Mouse (Mus musculus): ENCODE data around the gene Scrg1. TPM values are rescaled to one million over a fixed set of nuclear protein-coding genes. Genes with fewer than 3 reads are reported as not detected.
"Not testable (repeated sequence)": the region's sequence is repeated elsewhere in the genome, so short reads cannot be mapped to it uniquely, and the experiment has no call there.

The Scrg1 gene
- polyA plus RNA-seq, 1 experiment, result not detected

DNA sequence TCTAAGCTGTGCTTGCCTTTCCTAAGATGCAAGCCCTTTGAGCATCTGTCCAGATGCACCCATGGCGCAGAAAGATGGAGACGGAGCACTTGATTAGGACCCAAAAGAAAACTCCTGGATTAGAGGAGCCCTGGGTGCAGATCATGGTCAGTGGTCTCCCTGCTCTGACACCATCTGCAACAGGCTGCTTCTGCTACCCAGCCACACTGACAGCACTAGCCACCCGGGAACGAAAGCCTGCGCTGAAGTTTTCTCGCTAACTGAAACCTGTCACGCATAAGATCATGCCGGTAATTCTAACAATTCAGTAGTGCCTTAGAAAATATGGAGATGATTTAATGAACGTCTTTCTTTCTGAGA lies 19.3 kb upstream of the Scrg1 start:
- H3K27ac ChIP-seq (replicated peaks; ENCODE audit: low read depth, low read length), result no peak overlapping the region
- H3K4me3 ChIP-seq (ENCODE audit: insufficient read depth, low read depth, low read length), result no peak overlapping the region
- no peaks in the 10 kb centered on the region for H3K4me1 ChIP-seq (ENCODE audit: control insufficient read depth, insufficient read depth, insufficient read length, low read length)

DNA sequence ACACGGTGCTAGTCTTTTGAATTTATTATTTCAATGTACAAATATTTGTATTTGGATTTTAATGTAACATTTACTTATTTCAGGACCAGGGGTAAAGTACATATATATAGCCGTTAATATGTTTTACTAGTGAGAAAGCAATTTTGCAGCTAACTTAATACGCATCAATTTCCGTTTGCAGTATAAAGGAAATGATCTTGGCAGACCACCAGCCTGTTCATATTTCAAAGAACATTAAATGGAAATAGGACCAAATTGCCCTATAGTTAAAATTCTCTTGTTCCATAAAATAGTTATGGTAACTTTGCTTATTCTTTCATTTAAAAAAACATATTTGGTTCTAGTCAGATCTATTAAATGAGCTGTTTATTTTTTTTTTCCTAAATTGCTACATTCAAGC lies 14.6 kb upstream of the Scrg1 start:
- H3K27ac ChIP-seq (replicated peaks; ENCODE audit: low read depth, low read length), result no peak overlapping the region
- no peaks in the 10 kb centered on the region for H3K4me1 ChIP-seq (ENCODE audit: control insufficient read depth, insufficient read depth, insufficient read length, low read length)

DNA sequence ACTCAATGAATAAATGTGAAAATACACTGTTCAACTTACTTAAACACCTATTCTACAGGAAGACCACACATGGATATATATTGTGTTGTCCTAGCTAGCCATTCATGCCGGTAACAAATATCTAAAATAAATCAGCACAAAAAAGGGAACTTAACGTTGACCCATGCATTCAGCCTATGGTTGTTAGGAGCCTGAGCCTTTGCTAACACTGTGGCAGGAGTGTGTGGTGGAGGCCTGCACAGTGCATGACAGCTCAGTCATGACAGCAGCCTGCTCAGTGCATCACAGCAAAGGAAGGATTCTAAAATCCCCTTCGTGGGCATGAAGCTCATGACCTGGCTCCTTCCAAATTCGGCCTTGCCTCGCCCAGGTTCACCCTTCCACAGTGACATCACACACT lies 14.2 kb upstream of the Scrg1 start:
- Histone ChIP-seq H3K4me3 (ENCODE audit: insufficient read depth, low read depth, low read length) (no peak overlapping the region), H3K27ac (replicated peaks; ENCODE audit: low read depth, low read length) (no peak overlapping the region), H3K4me1 (ENCODE audit: control insufficient read depth, insufficient read depth, insufficient read length, low read length) (no peaks in the 10 kb centered on the region)

More for the DNA sequence above, 14.6 kb upstream of the Scrg1 start:
- H3K4me3 ChIP-seq (ENCODE audit: insufficient read depth, low read depth, low read length), result no peak overlapping the region

DNA sequence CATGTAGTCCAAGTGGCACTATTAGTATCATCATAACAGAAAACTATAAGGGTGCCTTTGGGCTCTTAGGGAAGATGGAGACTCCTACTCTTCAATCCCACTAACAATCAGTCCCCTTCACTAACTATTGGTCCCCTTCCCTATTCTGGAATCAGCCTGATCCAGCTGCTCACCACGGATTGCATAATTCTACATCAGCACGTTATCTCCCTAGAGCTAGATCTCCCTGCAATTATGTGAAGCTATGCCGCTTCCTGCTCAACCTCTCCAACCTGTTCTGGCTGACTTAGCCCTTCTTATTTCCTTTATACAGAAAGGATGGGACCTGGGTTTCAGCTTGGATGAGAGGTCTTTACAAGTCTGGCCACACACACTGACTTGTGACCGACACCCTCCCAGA lies 12.4 kb upstream of the Scrg1 start:
- H3K4me1 ChIP-seq (ENCODE audit: control insufficient read depth, insufficient read depth, insufficient read length, low read length), result no peaks in the 10 kb centered on the region
- no peak overlapping the region for H3K27ac ChIP-seq (replicated peaks; ENCODE audit: low read depth, low read length)
- H3K4me3 ChIP-seq (ENCODE audit: insufficient read depth, low read depth, low read length), result no peak overlapping the region

DNA sequence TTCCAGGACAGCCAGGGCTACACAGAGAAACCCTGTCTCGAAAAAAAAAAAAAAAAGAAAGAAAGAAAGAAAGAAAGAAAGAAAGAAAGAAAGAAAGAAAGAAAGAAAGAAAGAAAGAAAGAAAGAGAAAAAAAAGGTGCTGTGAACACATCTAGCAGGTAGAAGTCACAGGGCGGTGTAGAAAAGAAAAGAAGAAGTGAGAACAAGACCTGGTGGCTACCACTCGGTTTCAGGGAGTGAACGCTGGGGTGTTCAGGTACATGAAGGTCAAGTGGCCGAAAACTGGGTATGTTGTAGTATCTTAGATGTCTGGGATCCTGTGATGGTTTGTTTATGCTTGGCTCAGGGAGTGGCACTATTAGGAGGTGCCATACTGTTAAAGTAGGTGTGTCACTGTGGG lies 9.8 kb upstream of the Scrg1 start:
- not testable (repeated sequence) for H3K4me1 ChIP-seq (ENCODE audit: control insufficient read depth, insufficient read depth, insufficient read length, low read length); H3K4me3 ChIP-seq (ENCODE audit: insufficient read depth, low read depth, low read length); H3K27ac ChIP-seq (replicated peaks; ENCODE audit: low read depth, low read length)

DNA sequence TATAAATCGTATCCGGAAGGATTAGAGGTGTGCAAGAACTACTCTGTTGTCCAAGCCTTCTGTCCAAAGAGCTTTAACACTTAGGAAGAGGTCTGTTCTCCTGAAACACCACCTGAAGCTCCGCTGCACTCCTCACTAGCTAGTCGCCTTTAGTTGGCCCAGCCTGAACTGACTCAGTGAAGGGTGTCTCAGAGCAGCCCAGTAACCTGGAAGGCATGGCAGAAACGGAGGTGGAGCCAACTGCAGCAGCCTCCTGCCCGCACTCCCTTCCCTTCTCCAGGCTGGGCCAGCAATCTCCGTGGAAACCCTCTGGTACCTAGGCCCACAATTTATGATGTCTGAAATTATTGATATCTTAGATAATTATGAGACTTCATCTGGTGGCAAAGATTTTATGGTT lies 5.0 kb upstream of the Scrg1 start:
- Histone ChIP-seq H3K27ac (replicated peaks; ENCODE audit: low read depth, low read length) (no peak overlapping the region), H3K4me1 (ENCODE audit: control insufficient read depth, insufficient read depth, insufficient read length, low read length) (no peaks in the 10 kb centered on the region), H3K4me3 (ENCODE audit: insufficient read depth, low read depth, low read length) (no peak overlapping the region)

DNA sequence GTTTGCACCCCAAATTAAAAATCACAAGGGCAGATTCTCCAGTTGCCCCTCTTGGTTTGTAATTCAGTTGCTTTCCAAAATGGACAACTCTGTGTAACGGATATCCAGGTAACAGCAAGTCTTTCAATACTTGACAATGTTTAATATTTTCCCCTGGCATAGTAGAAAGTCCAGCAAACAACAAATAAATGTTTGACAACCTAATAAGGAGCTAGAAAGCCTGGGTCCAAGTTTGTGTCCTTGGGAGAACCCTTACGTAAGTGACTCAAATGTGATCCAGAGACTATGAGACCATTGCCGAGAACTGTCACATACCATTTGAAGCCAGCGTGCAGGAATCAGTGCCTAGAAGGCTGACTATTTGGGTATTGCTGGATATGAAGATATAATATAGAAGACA lies 3.8 kb upstream of the Scrg1 start:
- no peak overlapping the region for H3K27ac ChIP-seq (replicated peaks; ENCODE audit: low read depth, low read length)
- no peaks in the 10 kb centered on the region for H3K4me1 ChIP-seq (ENCODE audit: control insufficient read depth, insufficient read depth, insufficient read length, low read length)
- no peak overlapping the region for H3K4me3 ChIP-seq (ENCODE audit: insufficient read depth, low read depth, low read length)

DNA sequence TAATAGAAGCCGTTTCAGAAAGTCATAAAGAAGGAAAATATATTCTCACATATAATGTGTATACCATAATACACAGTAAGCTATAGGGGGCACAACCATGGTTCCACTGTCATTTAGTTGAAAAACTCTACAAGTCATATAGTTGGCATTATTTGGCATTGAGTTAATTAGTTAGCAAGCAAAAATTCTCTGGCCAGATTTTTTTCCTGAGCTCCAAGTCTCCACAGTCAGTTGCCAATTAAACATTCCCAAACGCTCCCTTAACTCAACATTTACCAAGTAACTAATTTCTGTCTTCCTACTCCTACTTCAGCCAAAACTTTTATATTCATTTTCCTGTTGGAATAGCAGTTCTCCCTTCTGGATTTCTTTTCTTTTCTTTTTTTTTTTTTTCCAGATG lies 2.4 kb upstream of the Scrg1 start:
- no peaks in the 10 kb centered on the region for H3K4me1 ChIP-seq (ENCODE audit: control insufficient read depth, insufficient read depth, insufficient read length, low read length)
- no peak overlapping the region for H3K27ac ChIP-seq (replicated peaks; ENCODE audit: low read depth, low read length)

DNA sequence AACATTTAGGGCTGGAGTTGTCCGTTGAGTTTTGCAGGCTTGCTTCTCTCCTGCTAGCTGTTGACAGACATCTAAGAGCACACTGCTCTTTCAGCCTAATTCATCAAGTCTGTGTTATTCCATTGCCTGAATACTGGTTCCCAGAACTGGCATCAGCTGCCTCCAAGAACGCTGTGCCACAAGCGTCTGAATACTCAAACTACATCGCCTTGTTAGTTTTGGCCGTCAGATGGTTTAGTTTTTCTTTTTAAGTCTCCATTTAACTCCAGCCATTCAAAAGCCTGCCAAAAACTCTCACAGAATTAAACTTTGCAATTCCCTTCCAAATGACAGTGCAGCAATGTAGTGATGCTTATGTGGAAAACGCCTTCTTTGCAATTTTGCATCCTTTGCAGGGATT lies 1.4 kb downstream of the Scrg1 start:
- Histone ChIP-seq H3K4me3 (ENCODE audit: insufficient read depth, low read depth, low read length) (no peak overlapping the region), H3K4me1 (ENCODE audit: control insufficient read depth, insufficient read depth, insufficient read length, low read length) (no peaks in the 10 kb centered on the region), H3K27ac (replicated peaks; ENCODE audit: low read depth, low read length) (no peak overlapping the region)

More for the DNA sequence above, 2.4 kb upstream of the Scrg1 start:
- no peak overlapping the region for H3K4me3 ChIP-seq (ENCODE audit: insufficient read depth, low read depth, low read length)

DNA sequence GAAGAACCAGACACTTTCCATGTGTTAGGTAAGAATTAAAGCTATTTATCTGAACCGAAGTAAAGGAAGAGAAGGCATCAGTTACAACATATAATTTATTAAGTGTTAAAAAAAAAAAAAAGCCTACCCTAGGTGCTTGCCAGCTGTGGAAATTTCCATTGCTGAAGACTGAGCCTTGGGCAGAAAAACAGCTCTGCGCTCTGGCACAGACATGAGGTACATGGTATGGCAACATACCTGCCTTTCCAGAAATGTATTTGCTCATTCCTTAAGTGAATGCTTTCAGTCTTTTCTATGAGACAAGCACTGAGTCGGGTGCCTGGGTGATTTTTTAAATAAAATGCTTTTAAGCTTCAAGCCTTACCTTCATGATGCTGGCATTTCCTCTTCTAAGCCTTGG lies 2.2 kb downstream of the Scrg1 start:
- Histone ChIP-seq H3K4me3 (ENCODE audit: insufficient read depth, low read depth, low read length) (no peak overlapping the region), H3K4me1 (ENCODE audit: control insufficient read depth, insufficient read depth, insufficient read length, low read length) (no peaks in the 10 kb centered on the region), H3K27ac (replicated peaks; ENCODE audit: low read depth, low read length) (no peak overlapping the region)

DNA sequence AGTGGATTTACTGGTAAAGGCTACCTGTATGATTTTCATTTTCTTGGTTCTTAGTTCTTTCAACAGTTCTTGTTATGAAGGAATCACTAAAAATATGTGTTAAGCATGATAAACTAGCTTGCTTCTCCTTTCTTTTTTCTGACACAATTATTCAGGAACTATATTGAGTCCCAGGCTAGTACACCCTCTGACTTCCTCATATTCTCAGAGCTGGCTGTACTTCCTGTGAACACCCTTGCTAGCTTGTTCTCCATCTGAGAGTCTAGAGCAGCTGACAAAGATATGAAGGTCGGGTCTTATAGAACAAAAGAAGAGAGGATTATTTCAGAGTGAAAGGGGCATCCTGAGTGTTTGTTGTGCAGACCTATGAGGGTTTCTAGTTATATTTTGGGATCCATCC lies 7.1 kb downstream of the Scrg1 start:
- Histone ChIP-seq H3K4me3 (ENCODE audit: insufficient read depth, low read depth, low read length) (no peak overlapping the region), H3K27ac (replicated peaks; ENCODE audit: low read depth, low read length) (no peak overlapping the region), H3K4me1 (ENCODE audit: control insufficient read depth, insufficient read depth, insufficient read length, low read length) (no peaks in the 10 kb centered on the region)

DNA sequence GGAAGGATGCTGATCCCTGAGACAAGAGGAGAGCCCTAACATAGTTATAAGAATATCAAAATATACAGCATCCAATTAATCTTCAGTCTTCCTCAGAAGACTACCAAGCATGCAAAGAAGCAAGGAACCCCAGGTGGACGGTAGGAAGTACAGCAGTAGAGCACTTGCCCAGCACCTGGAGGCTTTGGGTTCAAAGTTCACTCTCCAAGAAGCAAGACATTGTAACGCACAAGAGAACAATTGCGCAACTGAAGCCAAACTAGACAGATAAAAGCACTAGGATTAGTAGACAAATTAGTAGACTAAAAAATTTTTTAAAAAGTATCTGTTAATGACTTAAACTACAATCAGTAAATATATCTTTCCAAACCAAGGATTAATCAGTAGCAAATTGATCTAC lies 8.0 kb downstream of the Scrg1 start:
- Histone ChIP-seq H3K4me1 (ENCODE audit: control insufficient read depth, insufficient read depth, insufficient read length, low read length) (no peaks in the 10 kb centered on the region), H3K4me3 (ENCODE audit: insufficient read depth, low read depth, low read length) (no peak overlapping the region), H3K27ac (replicated peaks; ENCODE audit: low read depth, low read length) (no peak overlapping the region)

DNA sequence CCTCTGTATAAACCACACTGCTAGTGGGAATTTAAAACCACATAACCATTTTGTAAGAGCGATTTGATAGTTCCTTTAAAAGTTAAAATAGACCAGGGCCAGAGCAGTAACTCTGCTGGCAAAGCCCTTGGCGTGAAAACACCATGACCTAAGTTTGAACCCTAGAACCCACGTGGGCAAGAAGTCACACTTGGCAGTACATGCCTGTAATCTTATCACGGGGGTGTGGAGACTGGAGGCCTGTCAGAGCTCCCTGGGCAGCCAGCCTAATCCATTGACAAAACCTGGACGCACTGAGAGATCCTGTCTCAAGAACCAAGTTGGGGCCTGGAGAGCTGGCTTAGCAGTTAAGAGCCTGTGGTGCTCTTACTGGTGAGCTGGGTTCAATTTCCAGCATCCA lies 12.9 kb downstream of the Scrg1 start:
- Histone ChIP-seq H3K4me1 (ENCODE audit: control insufficient read depth, insufficient read depth, insufficient read length, low read length) (no peaks in the 10 kb centered on the region), H3K27ac (replicated peaks; ENCODE audit: low read depth, low read length) (no peak overlapping the region), H3K4me3 (ENCODE audit: insufficient read depth, low read depth, low read length) (no peak overlapping the region)

DNA sequence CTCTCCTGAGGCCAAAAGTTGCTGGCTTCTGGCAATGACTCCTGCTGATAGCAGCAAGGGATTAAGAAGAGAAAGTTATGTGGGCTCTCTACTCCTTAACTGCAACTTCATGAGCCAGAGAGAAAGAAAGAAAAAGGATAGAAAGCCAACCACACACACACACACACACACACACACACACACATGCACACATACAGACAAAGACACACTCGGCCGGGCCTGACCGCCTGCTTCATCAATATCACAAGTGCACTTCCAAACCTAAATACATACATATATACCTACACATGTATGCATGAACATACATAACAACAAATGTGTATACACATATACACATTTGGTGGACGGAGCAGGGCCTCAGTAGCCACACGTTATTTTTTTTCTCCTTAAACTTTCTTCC lies 15.1 kb downstream of the Scrg1 start:
- H3K27ac ChIP-seq (replicated peaks; ENCODE audit: low read depth, low read length), result no peak overlapping the region
- H3K4me1 ChIP-seq (ENCODE audit: control insufficient read depth, insufficient read depth, insufficient read length, low read length), result no peaks in the 10 kb centered on the region
- H3K4me3 ChIP-seq (ENCODE audit: insufficient read depth, low read depth, low read length), result no peak overlapping the region

DNA sequence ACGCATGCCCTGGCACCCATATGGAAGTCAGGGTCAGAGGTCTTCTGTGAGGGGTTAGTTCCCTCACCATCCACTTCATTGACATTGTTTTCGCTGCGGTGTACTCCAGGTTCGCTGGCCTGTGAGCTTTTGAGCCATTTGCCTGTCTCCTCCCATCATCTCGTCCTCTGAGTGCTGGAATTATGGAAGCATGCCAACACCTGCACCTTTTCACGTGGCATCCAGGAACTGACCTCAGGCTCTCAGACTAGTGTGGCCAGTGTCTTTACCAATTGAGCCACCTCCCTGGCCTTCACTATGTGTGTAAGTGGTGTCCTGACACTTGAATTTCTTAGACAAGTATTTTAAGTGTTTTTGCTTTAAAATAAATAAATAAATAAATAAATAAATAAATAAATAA lies 18.0 kb downstream of the Scrg1 start:
- no peaks in the 10 kb centered on the region for H3K4me1 ChIP-seq (ENCODE audit: control insufficient read depth, insufficient read depth, insufficient read length, low read length)
- H3K27ac ChIP-seq (replicated peaks; ENCODE audit: low read depth, low read length), result no peak overlapping the region
- no peak overlapping the region for H3K4me3 ChIP-seq (ENCODE audit: insufficient read depth, low read depth, low read length)

DNA sequence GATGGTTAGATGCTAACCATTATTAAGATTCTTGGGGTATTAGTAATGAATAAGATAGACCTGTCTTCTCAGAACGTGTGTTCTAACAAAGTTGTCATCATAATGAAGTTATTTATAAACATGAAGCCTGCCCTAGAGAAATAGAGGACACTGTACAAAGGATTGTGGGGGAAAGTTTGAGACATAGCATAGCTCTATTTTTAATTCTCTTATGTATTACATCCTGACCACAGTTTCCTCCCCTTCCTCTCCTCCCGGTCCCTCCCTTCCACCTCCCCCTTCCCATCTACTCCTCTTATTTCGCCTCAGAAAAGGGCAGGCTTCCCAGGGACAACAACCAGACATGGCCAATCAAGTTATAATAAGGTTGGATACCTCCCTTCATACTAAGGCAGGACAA lies 22.7 kb downstream of the Scrg1 start:
- H3K27ac ChIP-seq (replicated peaks; ENCODE audit: low read depth, low read length), result no peak overlapping the region
- H3K4me1 ChIP-seq (ENCODE audit: control insufficient read depth, insufficient read depth, insufficient read length, low read length), result no peaks in the 10 kb centered on the region
- H3K4me3 ChIP-seq (ENCODE audit: insufficient read depth, low read depth, low read length), result no peak overlapping the region

DNA sequence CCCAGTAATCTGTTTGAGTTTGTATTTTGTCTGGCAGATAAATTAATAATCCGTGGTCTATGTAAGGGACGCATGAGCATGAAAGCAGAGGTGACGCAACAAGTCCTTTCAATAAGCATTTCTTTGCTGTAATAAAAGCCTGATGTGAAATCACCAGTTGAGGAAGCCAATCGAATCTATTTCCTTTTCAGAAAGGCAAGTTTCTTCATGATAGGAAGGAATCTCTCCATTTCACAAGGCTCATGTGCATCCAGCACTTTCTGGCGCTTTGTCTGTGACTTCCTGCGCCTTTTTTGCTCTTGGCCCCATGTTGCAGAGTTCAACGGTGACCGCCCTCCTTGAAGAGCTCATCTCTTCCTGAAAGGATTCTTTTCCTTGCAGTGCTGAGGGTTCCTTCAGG lies 24.0 kb downstream of the Scrg1 start:
- no peak overlapping the region for H3K27ac ChIP-seq (replicated peaks; ENCODE audit: low read depth, low read length)
- no peaks in the 10 kb centered on the region for H3K4me1 ChIP-seq (ENCODE audit: control insufficient read depth, insufficient read depth, insufficient read length, low read length)
- no peak overlapping the region for H3K4me3 ChIP-seq (ENCODE audit: insufficient read depth, low read depth, low read length)
